Mouse (Mus musculus): ENCODE measurements around the gene Slc24a3. TPM values are rescaled to one million over a fixed set of nuclear protein-coding genes. Genes with fewer than 3 reads are reported as not detected.

Gene Slc24a3
- polyA plus RNA-seq, 1 experiment: 36.4 TPM

- no peak for DNase-seq (ENCODE audit: low read depth)
Observed at GRCm38 (mm10) chr2:145279336-145279735, 111.8 kb downstream of the Slc24a3 start.

- DNase-seq (ENCODE audit: low read depth): no peak
Observed at GRCm38 (mm10) chr2:145283746-145284145, 116.2 kb downstream of the Slc24a3 start.

DNA sequence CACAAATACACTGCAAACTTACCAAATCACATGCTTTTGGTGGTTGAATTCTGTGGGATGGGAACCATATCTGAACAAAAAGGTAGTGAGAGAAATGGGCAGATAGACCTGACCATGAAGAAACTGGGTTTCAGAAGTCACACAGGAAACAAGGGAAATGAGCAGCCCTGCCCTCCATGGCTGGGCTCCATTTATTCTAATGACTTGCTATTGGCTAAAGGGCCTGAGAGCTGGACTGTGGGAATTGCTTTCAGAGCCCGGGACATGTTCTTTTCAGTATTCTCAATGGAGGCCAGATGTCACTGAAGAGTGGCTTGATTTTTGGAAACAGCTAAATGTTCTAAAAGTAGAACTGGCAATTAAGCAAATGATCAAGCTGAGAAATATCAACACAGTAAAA is 120.9 kb downstream of the Slc24a3 start:
- DNase-seq (ENCODE audit: low read depth): no peak

- no peak for DNase-seq (ENCODE audit: low read depth)
Observed at GRCm38 (mm10) chr2:145291473-145291872, 123.9 kb downstream of the Slc24a3 start.

DNA sequence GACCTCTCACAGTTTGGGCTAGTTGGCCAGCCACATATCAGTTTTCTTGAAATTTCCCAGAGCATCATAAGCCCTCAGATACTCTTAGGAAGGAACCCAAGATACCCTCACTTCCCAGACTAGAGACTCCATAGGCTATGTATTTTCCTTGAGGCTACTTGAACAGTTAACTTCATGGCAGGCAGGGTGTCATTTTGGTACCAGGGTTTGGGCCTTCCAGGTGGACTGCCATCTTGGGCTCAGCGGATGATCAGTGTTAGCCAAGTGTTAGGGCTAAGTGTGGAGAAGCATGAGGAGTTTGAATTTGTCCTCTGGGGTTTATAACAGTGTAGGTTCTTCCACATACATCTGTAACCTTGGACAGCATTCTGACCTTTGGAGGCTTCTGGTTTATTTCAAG is 124.6 kb downstream of the Slc24a3 start:
- no peak for DNase-seq (ENCODE audit: low read depth)

GRCm38 (mm10) chr2:145292816-145293215 is 125.3 kb downstream of the Slc24a3 start:
- no peak for DNase-seq (ENCODE audit: low read depth)

- no peak for DNase-seq (ENCODE audit: low read depth)
Observed at GRCm38 (mm10) chr2:145296906-145297305, 129.4 kb downstream of the Slc24a3 start.

- DNase-seq (ENCODE audit: low read depth): no peak
Observed at GRCm38 (mm10) chr2:145299914-145300699, 132.6 kb downstream of the Slc24a3 start.

DNA sequence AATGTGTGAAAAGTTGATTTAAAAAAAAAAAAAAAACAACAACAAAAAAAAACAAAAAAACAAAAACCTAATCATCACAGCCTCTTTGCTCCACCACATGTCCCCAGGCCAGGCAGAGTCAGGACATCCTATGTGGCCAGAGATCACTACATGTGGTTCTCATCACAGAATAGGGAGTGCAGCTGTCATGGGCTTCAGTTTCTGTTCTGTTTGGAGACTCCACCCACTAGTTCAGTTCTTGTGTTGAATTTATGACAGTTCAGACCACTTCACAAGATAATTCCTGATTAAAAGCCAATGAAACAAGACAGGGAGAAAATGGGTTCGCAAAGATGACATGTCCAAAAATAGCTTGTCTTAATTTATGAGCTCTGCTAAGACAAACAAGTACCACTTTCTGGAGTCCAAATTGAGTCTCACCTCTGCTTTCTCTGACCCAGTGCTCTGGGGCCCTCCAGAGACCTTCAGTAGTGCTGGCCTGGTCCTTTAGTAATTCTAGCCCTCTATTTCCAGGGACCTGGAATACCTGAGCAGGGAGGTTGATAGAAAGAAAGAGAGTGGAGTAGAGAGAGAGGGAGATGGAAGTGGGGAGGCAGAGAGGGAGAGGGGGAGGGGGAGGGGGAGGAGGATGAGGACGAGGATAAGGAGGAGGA is 139.8 kb downstream of the Slc24a3 start:
- DNase-seq (ENCODE audit: low read depth): no peak

GRCm38 (mm10) chr2:145318916-145319315 is 151.4 kb downstream of the Slc24a3 start:
- no peak for DNase-seq (ENCODE audit: low read depth)

- no peak for DNase-seq (ENCODE audit: low read depth)
Observed at GRCm38 (mm10) chr2:145321287-145321686, 153.7 kb downstream of the Slc24a3 start.

DNA sequence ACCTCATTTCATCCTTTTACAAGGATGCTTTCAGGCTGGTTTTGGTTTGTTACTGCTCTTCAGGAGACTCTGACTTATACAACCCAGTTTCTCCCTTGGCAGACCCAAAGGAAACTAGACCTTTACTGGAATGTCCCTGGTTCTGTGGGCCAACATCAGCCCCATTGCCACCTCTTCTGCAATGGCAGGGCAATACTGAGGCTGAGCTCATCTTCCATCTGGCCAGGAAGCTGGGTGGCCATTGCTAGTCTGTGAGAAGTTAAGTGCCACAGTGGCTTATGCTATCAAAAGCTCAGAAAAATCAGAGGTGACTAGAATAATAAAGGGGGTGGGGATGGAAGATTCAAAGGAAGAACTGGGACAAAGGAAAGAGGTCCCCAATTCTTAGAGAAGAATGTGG is 154.2 kb downstream of the Slc24a3 start:
- DNase-seq (ENCODE audit: low read depth): no peak

DNA sequence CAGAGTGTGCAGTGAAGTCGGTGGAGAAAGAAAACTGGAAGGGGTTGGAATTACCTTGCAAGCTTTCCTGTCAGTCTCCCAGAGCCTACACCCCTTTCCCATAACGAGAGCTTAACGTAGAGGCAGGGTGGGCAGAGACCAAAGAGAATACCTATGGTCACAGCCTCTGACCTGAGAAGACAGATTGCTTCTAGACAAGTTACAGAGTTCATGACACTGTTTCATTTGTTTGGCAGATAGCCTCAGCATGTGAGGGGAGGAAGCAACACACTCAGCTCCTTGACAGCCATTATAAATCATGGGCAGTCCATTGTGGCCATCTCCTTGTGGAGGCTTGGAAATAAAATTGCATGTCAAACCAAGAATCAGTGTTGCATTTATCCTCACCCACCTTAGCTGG is 156.9 kb downstream of the Slc24a3 start:
- DNase-seq (ENCODE audit: low read depth): no peak

- no peak for DNase-seq (ENCODE audit: low read depth)
Observed at GRCm38 (mm10) chr2:145325852-145326251, 158.3 kb downstream of the Slc24a3 start.

GRCm38 (mm10) chr2:145326544-145326943 is 159.0 kb downstream of the Slc24a3 start:
- no peak for DNase-seq (ENCODE audit: low read depth)

GRCm38 (mm10) chr2:145329756-145330155 is 162.2 kb downstream of the Slc24a3 start:
- no peak for DNase-seq (ENCODE audit: low read depth)

DNA sequence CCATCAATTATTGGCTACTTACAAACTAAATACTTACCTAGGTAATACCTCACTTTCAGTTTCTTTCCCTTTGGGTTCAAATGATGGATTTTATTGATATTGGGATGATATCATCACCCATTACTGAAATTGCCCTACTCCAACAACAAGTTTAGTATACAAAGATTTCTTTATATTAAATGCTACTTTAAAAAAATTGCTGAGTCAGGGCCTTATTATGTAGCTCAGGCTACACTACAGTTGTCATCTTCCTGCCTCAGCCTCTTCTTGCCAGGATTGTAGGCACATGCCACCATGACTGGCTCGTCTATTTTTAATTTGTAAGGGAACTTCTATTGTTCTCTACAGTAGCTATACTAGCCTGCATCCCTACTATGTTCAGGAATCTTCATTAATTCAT is 164.0 kb downstream of the Slc24a3 start:
- DNase-seq (ENCODE audit: low read depth): no peak

DNA sequence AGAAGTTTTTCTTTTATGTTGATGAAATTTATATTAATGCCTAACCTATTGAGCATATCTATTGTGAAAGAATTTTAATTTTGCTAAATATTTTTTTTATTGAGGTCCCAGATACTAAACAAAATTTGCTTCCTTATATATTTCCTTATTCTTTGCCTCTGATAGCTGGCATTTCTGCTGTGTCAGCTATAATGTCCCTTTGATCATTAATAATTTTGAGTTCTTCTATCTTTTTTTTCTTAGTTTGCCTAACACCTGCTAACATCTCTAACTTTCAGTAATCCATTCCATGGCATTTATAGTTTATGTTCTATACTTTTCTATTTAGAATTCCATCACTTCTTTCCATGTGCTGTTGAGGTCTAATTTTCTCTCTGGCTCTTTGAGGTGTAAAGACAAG is 165.9 kb downstream of the Slc24a3 start:
- DNase-seq (ENCODE audit: low read depth): no peak

- no peak for DNase-seq (ENCODE audit: low read depth)
Observed at GRCm38 (mm10) chr2:145336406-145336805, 168.9 kb downstream of the Slc24a3 start.

- no peak for DNase-seq (ENCODE audit: low read depth)
Observed at GRCm38 (mm10) chr2:145340816-145341215, 173.3 kb downstream of the Slc24a3 start.

GRCm38 (mm10) chr2:145342956-145343355 is 175.4 kb downstream of the Slc24a3 start:
- no peak for DNase-seq (ENCODE audit: low read depth)

- DNase-seq (ENCODE audit: low read depth): no peak
Observed at GRCm38 (mm10) chr2:145344521-145344920, 177.0 kb downstream of the Slc24a3 start.

DNA sequence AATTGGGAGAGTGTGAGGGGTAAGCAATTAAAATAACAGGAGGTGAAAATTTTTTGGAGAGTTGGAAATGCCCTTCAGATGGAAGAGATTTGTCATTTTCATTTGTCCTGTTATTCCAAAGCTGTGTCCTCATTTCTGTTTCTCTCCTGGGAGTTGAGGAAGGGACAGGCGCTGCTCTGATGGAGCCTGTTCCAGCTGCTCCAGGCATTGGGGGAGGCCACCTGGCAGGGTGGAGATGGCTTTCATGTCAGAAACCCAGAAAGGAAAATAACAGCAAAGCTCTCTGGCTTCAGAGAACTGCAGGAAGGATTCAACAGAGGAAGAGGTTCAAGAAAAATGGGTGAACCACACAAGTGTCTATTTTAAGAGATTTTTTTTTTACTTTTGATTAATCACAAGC is 186.2 kb downstream of the Slc24a3 start:
- no peak for DNase-seq (ENCODE audit: low read depth)

Data from gonadal fat pad, adult 2 months (tissue).